Mouse (Mus musculus): ENCODE data around the gene Itsn1. TPM values are rescaled to one million over a fixed set of nuclear protein-coding genes. Genes with fewer than 3 reads are reported as not detected.
A peak's percentile ranks its signal among the peaks of the same experiment; 100 is the strongest.

The Itsn1 gene
- polyA plus RNA-seq, 1 experiment from 2014 or later: 18.1 TPM

DNA sequence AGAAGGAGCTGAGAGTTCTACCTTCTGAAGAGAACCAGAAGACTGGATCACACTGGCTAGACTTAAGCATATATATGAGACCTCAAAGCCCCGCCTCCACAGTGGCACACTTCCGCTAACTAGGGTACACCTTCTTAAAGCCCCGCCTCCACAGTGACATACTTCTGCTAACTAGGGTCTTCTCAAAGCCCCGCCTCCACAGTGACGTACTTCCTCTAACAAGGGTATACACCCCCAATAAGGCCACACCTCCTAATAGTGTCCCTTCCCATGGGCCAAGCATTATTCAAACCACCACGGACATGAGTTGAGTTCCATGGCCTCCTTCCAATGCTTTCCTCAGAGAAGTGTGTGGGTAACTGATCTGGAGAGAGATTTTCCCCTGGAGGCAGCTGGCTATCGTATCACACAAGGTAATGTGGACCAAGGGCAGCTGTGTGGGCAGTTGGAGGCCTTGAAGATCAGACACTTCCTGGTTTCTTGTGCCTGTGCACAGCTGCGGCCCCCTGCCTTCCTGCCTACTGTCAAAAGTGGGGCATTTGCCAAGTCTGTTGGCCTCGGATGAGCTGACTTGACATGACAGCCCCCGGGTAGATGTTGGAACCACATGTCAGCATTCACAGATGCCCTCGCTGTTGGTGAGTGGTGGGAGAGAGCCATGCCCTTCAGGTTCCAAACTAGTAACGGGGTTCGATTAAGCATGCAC, 174.9 kb downstream of the Itsn1 start:
- H3K9me3 ChIP-seq (replicated peaks; ENCODE audit: control insufficient read depth, low read length): no peaks in the 10 kb centered on the region
- no peak overlapping the region for H3K9ac ChIP-seq (ENCODE audit: low read length)
- ATAC-seq (ENCODE audit: insufficient read depth, low FRiP score): no peak; the same call in 1 of the 2 replicates
- 91% methylated on average over 13 of the region's 13 CpGs for WGBS
- no peaks in the 10 kb centered on the region for H3K27me3 ChIP-seq (ENCODE audit: control insufficient read depth, insufficient read depth, low read length)
- no peaks in the 10 kb centered on the region for H3K36me3 ChIP-seq (ENCODE audit: control insufficient read depth, insufficient read depth, low read length)
- H3K4me1 ChIP-seq (ENCODE audit: control insufficient read depth, insufficient read depth, low read length): 0 out of 2 replicates have a peak, but pooled peaks cover 4% of the 10 kb centered on the region
- H3K4me2 ChIP-seq (ENCODE audit: low read depth, low read length): no peak overlapping the region
- no peak overlapping the region for H3K4me3 ChIP-seq (replicated peaks; ENCODE audit: low read length)
- no peak overlapping the region for H3K27ac ChIP-seq (ENCODE audit: low read length)

DNA sequence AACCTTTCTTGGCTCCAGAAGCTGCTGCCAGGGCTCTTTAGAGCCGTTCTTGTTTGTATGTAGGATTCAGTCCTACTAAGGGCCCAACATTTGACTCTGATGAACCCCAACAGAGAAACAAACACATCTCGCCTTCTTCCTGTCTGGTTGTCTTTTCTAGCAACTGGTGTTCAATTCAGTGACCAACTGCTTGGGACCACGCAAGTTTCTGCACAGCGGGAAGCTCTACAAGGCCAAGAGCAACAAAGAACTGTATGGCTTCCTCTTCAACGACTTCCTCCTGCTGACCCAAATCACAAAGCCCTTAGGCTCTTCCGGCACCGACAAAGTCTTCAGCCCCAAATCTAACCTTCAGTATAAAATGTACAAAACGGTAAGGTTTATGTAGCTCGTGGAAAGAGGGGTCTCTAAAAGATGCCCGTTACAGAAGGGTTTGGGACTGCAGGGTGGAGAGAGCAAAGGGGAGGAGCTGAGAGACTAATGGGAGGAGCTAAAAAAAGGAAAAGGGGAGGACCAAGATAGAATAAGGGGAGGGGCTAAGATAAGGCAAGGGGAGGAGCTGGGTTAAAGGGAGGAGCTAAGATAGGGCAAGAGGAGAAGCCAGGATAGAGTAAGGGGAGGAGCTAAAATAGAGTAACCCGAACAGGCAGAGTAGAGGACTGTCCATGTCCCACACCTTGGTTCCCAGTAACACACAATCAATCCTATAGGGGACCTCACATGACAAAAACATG, 176.2 kb downstream of the Itsn1 start:
- ATAC-seq (ENCODE audit: insufficient read depth, low FRiP score): no peak
- Histone ChIP-seq H3K27me3 (ENCODE audit: control insufficient read depth, insufficient read depth, low read length) (no peaks in the 10 kb centered on the region), H3K4me3 (replicated peaks; ENCODE audit: low read length) (no peak overlapping the region), H3K4me1 (ENCODE audit: control insufficient read depth, insufficient read depth, low read length) (no peaks in the 10 kb centered on the region), H3K36me3 (ENCODE audit: control insufficient read depth, insufficient read depth, low read length) (no peaks in the 10 kb centered on the region), H3K4me2 (ENCODE audit: low read depth, low read length) (no peak overlapping the region), H3K9ac (ENCODE audit: low read length) (no peak overlapping the region), H3K27ac (ENCODE audit: low read length) (no peak overlapping the region), H3K9me3 (replicated peaks; ENCODE audit: control insufficient read depth, low read length) (no peaks in the 10 kb centered on the region)
- WGBS: 82% methylated on average over 11 of the region's 11 CpGs

DNA sequence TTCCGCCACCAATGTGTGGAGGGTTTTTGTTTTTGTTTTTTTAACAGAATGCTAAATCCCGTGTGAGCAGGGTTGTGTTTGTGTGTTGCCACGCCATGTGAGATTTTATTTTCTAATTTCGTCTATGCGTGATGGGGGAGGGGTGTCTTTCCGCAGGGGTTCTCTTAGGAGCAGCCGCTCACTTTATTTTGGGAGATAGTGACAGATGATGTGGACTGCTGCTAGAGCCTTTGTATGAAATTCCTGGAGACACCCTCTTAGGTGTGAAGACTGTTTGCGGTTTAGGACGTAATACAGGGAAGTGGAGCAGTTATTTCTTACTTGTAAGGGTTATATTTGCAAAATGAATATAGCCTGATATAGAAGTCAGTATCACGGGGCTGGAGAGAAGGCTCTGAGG, 176.9 kb downstream of the Itsn1 start:
- H3K27me3 ChIP-seq (ENCODE audit: control insufficient read depth, insufficient read depth, low read length): no peaks in the 10 kb centered on the region
- no peak for ATAC-seq (ENCODE audit: insufficient read depth, low FRiP score)
- no peak overlapping the region for H3K4me3 ChIP-seq (replicated peaks; ENCODE audit: low read length)
- H3K36me3 ChIP-seq (ENCODE audit: control insufficient read depth, insufficient read depth, low read length): no peaks in the 10 kb centered on the region
- no peak overlapping the region for H3K4me2 ChIP-seq (ENCODE audit: low read depth, low read length)
- no peaks in the 10 kb centered on the region for H3K9me3 ChIP-seq (replicated peaks; ENCODE audit: control insufficient read depth, low read length)
- no peaks in the 10 kb centered on the region for H3K4me1 ChIP-seq (ENCODE audit: control insufficient read depth, insufficient read depth, low read length)
- no peak overlapping the region for H3K9ac ChIP-seq (ENCODE audit: low read length)
- 83% methylated on average over 10 of the region's 10 CpGs for WGBS
- H3K27ac ChIP-seq (ENCODE audit: low read length): no peak overlapping the region

DNA sequence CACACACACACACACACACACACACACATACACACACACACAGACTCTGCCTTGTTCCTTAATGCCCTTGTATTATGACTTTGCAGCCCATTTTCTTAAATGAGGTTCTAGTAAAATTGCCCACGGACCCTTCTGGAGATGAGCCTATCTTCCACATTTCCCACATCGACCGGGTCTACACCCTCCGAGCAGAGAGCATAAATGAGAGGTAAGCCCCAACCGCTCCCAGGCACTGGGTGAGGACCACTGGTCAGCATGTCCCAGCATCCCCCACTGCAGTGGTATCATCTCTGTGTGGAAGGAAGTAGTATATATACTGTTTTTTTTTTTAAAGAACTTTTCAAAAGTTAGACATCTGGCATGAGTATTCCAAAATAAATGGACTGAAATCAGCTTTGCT, 177.6 kb downstream of the Itsn1 start:
- WGBS: 86% methylated on average over 5 of the region's 5 CpGs
- H3K4me2 ChIP-seq (ENCODE audit: low read depth, low read length): no peak overlapping the region
- no peak overlapping the region for H3K4me3 ChIP-seq (replicated peaks; ENCODE audit: low read length)
- H3K36me3 ChIP-seq (ENCODE audit: control insufficient read depth, insufficient read depth, low read length): no peaks in the 10 kb centered on the region
- H3K9ac ChIP-seq (ENCODE audit: low read length): no peak overlapping the region
- no peaks in the 10 kb centered on the region for H3K4me1 ChIP-seq (ENCODE audit: control insufficient read depth, insufficient read depth, low read length)
- no peaks in the 10 kb centered on the region for H3K9me3 ChIP-seq (replicated peaks; ENCODE audit: control insufficient read depth, low read length)
- no peaks in the 10 kb centered on the region for H3K27me3 ChIP-seq (ENCODE audit: control insufficient read depth, insufficient read depth, low read length)
- ATAC-seq (ENCODE audit: insufficient read depth, low FRiP score): no peak
- H3K27ac ChIP-seq (ENCODE audit: low read length): no peak overlapping the region

DNA sequence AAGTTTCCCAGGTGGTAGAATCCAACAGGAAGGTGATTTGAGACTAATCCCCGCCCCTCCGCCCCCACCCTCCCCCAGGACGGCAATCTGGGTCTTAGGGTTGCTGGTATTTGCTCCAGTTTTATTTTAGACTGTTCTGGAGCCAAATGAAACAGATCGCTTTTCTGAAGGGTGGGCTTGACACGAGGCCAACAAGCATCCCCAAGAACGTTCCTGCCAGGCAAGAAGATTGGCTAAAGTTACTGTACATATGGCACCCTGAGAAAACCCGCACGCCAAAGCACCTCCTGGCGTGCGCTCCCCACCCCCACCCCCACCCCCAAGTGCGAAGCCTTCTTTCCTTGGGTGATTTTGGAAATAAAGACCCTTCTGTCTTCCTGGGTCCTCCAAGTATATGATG, 178.1 kb downstream of the Itsn1 start:
- no peak for ATAC-seq (ENCODE audit: insufficient read depth, low FRiP score)
- Histone ChIP-seq H3K27ac (ENCODE audit: low read length) (no peak overlapping the region), H3K4me2 (ENCODE audit: low read depth, low read length) (no peak overlapping the region), H3K36me3 (ENCODE audit: control insufficient read depth, insufficient read depth, low read length) (no peaks in the 10 kb centered on the region), H3K4me1 (ENCODE audit: control insufficient read depth, insufficient read depth, low read length) (no peaks in the 10 kb centered on the region), H3K9ac (ENCODE audit: low read length) (no peak overlapping the region), H3K4me3 (replicated peaks; ENCODE audit: low read length) (no peak overlapping the region), H3K9me3 (replicated peaks; ENCODE audit: control insufficient read depth, low read length) (no peaks in the 10 kb centered on the region), H3K27me3 (ENCODE audit: control insufficient read depth, insufficient read depth, low read length) (no peaks in the 10 kb centered on the region)
- 70% methylated on average over 11 of the region's 11 CpGs for whole genome bisulfite sequencing

DNA sequence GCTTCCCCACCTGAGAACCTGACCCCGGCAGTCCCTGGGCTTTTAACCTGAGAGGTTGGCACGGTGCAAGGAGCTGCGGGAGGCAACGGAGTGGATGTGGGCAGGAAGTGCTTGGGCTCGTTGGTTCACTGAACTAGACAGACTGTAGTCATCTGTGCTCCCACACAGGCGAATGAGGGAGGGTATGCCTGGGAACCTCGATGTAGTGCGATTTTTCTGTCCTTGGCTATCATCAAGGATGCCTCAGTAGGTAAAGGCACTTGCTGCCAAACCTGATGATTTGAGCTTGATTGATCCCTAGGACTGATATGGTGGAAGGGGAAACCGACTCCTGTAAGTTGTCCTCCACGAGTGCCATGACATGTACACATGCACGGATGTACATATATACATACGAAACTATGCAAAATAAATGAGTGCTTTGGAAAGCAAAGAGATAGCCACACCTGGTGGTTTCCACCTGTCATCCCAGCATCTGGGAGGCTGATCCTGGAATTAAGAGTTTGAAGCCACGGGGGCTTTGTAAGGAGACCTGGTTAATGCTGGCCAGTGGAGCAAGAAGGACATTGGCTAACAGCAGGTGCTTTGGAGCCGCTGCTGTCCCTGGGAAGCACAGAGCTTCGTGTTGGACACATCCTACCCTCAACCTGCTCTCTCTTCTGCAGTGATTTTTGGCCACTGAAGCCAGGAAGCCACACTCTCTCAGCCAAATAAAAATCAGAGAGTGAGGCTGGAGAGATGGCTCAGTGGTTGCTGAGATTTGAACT, 180.7 kb downstream of the Itsn1 start:
- Histone ChIP-seq H3K36me3 (ENCODE audit: control insufficient read depth, insufficient read depth, low read length) (no peaks in the 10 kb centered on the region), H3K4me2 (ENCODE audit: low read depth, low read length) (no peak overlapping the region), H3K9me3 (replicated peaks; ENCODE audit: control insufficient read depth, low read length) (no peaks in the 10 kb centered on the region), H3K4me1 (ENCODE audit: control insufficient read depth, insufficient read depth, low read length) (no peaks in the 10 kb centered on the region), H3K9ac (ENCODE audit: low read length) (no peak overlapping the region), H3K27ac (ENCODE audit: low read length) (no peak overlapping the region), H3K4me3 (replicated peaks; ENCODE audit: low read length) (no peak overlapping the region), H3K27me3 (ENCODE audit: control insufficient read depth, insufficient read depth, low read length) (no peaks in the 10 kb centered on the region)
- no peak for ATAC-seq (ENCODE audit: insufficient read depth, low FRiP score)
- 86% methylated on average over 15 of the region's 15 CpGs for WGBS

DNA sequence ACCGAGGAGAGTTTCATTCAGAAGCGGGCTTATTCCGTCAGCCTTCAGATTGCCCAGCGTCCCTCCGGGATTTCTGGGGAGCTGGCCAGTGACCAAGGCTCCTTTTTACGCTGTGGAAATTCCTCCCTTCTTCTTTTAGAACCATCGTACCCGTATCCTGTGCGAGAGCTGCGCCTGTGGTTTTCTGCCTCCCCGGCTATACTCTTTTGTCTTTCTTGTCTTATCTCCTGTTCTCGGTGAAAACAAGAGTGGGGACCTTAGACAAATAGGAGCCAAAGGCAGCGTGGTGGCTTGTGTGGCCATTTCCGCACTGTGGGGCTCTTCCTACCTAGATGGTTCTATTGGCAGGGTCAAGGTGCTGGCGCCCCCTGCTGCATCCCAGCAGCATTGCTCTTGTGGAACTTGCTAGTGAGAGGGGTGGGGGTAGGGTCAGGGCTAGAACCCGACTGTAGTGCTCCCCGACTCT, 188.6 kb downstream of the Itsn1 start:
- no peak overlapping the region for H3K27ac ChIP-seq (ENCODE audit: low read length)
- H3K4me2 ChIP-seq (ENCODE audit: low read depth, low read length): peak overlapping the region; percentile 52
- no peaks in the 10 kb centered on the region for H3K27me3 ChIP-seq (ENCODE audit: control insufficient read depth, insufficient read depth, low read length)
- no peaks in the 10 kb centered on the region for H3K9me3 ChIP-seq (replicated peaks; ENCODE audit: control insufficient read depth, low read length)
- H3K9ac ChIP-seq (ENCODE audit: low read length): peak overlapping the region; percentile 57
- H3K4me3 ChIP-seq (replicated peaks; ENCODE audit: low read length): peak overlapping the region; percentile 35
- no peaks in the 10 kb centered on the region for H3K36me3 ChIP-seq (ENCODE audit: control insufficient read depth, insufficient read depth, low read length)
- 21% methylated on average over 17 of the region's 17 CpGs for WGBS
- H3K4me1 ChIP-seq (ENCODE audit: control insufficient read depth, insufficient read depth, low read length): 0 out of 2 replicates have a peak, but pooled peaks cover 6% of the 10 kb centered on the region
- ATAC-seq (ENCODE audit: insufficient read depth, low FRiP score): peak; percentile 82; the same call in 1 of the 2 replicates

DNA sequence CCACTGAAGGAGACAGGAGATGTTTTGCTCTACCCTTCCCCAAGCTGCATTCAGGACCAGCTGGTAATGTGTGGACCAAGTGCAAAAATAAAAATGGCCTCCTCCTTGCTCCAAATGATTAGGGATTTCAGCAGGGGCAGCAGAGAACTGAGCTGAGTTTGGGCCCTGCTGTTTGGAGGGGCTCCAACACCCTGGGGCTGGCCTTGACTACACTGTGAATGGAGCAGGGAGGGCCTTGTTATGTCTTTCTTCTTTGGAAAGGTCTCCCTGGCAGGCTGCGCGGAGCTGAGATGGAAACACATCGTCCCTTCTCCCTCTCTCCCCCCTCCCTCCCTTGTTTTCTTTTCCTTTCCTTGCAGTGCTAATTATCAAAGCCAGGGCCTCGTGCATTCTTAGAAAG, 189.4 kb downstream of the Itsn1 start:
- Histone ChIP-seq H3K4me1 (ENCODE audit: control insufficient read depth, insufficient read depth, low read length) (0 out of 2 replicates have a peak, but pooled peaks cover 6% of the 10 kb centered on the region), H3K27ac (ENCODE audit: low read length) (no peak overlapping the region), H3K27me3 (ENCODE audit: control insufficient read depth, insufficient read depth, low read length) (no peaks in the 10 kb centered on the region), H3K9ac (ENCODE audit: low read length) (0 out of 2 replicates have a peak overlapping the region, but pooled peaks have one; percentile 57), H3K9me3 (replicated peaks; ENCODE audit: control insufficient read depth, low read length) (no peaks in the 10 kb centered on the region), H3K4me2 (ENCODE audit: low read depth, low read length) (no peak overlapping the region), H3K36me3 (ENCODE audit: control insufficient read depth, insufficient read depth, low read length) (no peaks in the 10 kb centered on the region), H3K4me3 (replicated peaks; ENCODE audit: low read length) (no peak overlapping the region)
- WGBS: 61% methylated on average over 4 of the region's 4 CpGs
- ATAC-seq (ENCODE audit: insufficient read depth, low FRiP score): no peak

DNA sequence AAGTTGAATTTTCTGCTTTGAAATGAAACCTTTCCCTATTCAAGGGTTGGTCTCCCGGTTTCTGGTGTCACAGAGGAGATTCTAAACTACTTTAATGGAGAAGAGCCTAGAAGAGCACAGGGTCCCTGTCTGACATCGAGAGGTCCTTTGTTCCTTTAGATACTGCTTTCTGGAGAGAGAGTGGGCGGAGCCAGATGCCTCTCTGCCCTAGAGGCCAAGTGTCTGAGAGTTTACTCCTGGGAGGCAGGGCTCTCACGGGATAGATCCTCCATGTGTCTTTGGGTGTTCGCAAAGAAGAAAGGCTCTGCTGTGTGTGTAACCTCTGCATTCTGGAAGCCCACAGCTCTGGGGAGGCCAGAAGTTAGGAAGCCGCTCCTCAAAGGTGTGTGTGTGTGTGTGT, 190.0 kb downstream of the Itsn1 start:
- 52% methylated on average over 6 of the region's 6 CpGs for WGBS
- Histone ChIP-seq H3K4me1 (ENCODE audit: control insufficient read depth, insufficient read depth, low read length) (0 out of 2 replicates have a peak, but pooled peaks cover 6% of the 10 kb centered on the region), H3K4me3 (replicated peaks; ENCODE audit: low read length) (no peak overlapping the region), H3K36me3 (ENCODE audit: control insufficient read depth, insufficient read depth, low read length) (peaks cover 4% of the 10 kb centered on the region; the same call in 1 of the 2 replicates), H3K9ac (ENCODE audit: low read length) (no peak overlapping the region), H3K27ac (ENCODE audit: low read length) (no peak overlapping the region), H3K4me2 (ENCODE audit: low read depth, low read length) (no peak overlapping the region), H3K27me3 (ENCODE audit: control insufficient read depth, insufficient read depth, low read length) (no peaks in the 10 kb centered on the region), H3K9me3 (replicated peaks; ENCODE audit: control insufficient read depth, low read length) (no peaks in the 10 kb centered on the region)
- no peak for ATAC-seq (ENCODE audit: insufficient read depth, low FRiP score)
